Mouse (Mus musculus): Measurements from ENCODE around the gene Ssbp2. TPM values are rescaled to one million over a fixed set of nuclear protein-coding genes. Genes with fewer than 3 reads are reported as not detected.

Ssbp2 gene
- polyA plus RNA-seq, 1 experiment from 2014 or later = 249 TPM

DNA sequence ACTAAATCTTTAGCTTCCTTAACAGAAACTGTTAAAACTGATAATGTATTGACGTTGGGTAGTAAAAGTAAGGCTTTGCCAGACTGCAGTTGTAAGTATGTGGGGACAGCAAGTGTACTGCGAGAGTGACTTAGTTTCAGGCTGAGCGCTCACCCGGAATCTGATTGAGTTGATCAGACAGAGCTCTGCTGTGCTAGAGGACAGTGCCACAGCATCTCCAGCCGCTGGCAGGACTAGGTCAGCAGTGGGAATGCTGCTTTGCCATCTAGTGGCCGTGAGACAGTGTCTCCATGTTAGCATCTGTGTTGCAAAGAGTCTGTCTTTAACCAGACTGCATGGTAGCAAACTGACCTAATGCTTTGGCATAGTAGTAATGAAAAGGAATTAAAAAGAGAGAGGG, 188.2 kb downstream of the Ssbp2 start:
- peak; percentile 94 for ATAC-seq (ENCODE audit: low read depth)
- Histone ChIP-seq H3K4me2 (ENCODE audit: low read depth, low read length) (no peak overlapping the region), H3K27me3 (ENCODE audit: control insufficient read depth, insufficient read depth, low read length) (no peaks in the 10 kb centered on the region), H3K4me1 (ENCODE audit: control insufficient read depth, insufficient read depth, low read length) (no peaks in the 10 kb centered on the region), H3K4me3 (ENCODE audit: low read depth, low read length) (no peak overlapping the region), H3K9me3 (ENCODE audit: control insufficient read depth, low read length) (no peaks in the 10 kb centered on the region), H3K27ac (ENCODE audit: low read depth, low read length) (no peak overlapping the region), H3K36me3 (ENCODE audit: control insufficient read depth, insufficient read depth, low read length) (no peaks in the 10 kb centered on the region), H3K9ac (replicated peaks; ENCODE audit: low read depth, low read length) (no peak overlapping the region)
- 30% methylated on average over 6 of the region's 6 CpGs for WGBS

- no peak for ATAC-seq (ENCODE audit: low read depth)
Measured at GRCm38 (mm10) chr13:91649926-91650325, 189.8 kb downstream of the Ssbp2 start.

GRCm38 (mm10) chr13:91661068-91661795, 201.1 kb downstream of the Ssbp2 start:
- Histone ChIP-seq H3K9me3 (ENCODE audit: control insufficient read depth, low read length) (no peaks in the 10 kb centered on the region), H3K9ac (replicated peaks; ENCODE audit: low read depth, low read length) (no peak overlapping the region), H3K4me2 (ENCODE audit: low read depth, low read length) (no peak overlapping the region), H3K36me3 (ENCODE audit: control insufficient read depth, insufficient read depth, low read length) (no peaks in the 10 kb centered on the region), H3K4me1 (ENCODE audit: control insufficient read depth, insufficient read depth, low read length) (no peaks in the 10 kb centered on the region), H3K27me3 (ENCODE audit: control insufficient read depth, insufficient read depth, low read length) (no peaks in the 10 kb centered on the region), H3K27ac (ENCODE audit: low read depth, low read length) (no peak overlapping the region), H3K4me3 (ENCODE audit: low read depth, low read length) (no peak overlapping the region)
- ATAC-seq (ENCODE audit: low read depth) = no peak
- 84% methylated on average over 5 of the region's 5 CpGs for WGBS

More at GRCm38 (mm10) chr13:91649926-91650325, 189.8 kb downstream of the Ssbp2 start:
- no peak overlapping the region for H3K4me3 ChIP-seq (ENCODE audit: low read depth, low read length)
- no peak overlapping the region for H3K9ac ChIP-seq (replicated peaks; ENCODE audit: low read depth, low read length)
- H3K27ac ChIP-seq (ENCODE audit: low read depth, low read length) = no peak overlapping the region
- H3K36me3 ChIP-seq (ENCODE audit: control insufficient read depth, insufficient read depth, low read length) = no peaks in the 10 kb centered on the region
- H3K9me3 ChIP-seq (ENCODE audit: control insufficient read depth, low read length) = no peaks in the 10 kb centered on the region
- 81% methylated on average over 7 of the region's 7 CpGs for WGBS
- no peaks in the 10 kb centered on the region for H3K27me3 ChIP-seq (ENCODE audit: control insufficient read depth, insufficient read depth, low read length)
- H3K4me1 ChIP-seq (ENCODE audit: control insufficient read depth, insufficient read depth, low read length) = no peaks in the 10 kb centered on the region
- H3K4me2 ChIP-seq (ENCODE audit: low read depth, low read length) = no peak overlapping the region

GRCm38 (mm10) chr13:91662751-91663150, 202.7 kb downstream of the Ssbp2 start:
- no peak overlapping the region for H3K4me2 ChIP-seq (ENCODE audit: low read depth, low read length)
- no peaks in the 10 kb centered on the region for H3K36me3 ChIP-seq (ENCODE audit: control insufficient read depth, insufficient read depth, low read length)
- H3K4me3 ChIP-seq (ENCODE audit: low read depth, low read length) = no peak overlapping the region
- no peaks in the 10 kb centered on the region for H3K4me1 ChIP-seq (ENCODE audit: control insufficient read depth, insufficient read depth, low read length)
- H3K27ac ChIP-seq (ENCODE audit: low read depth, low read length) = no peak overlapping the region
- WGBS = 71% methylated on average over 2 of the region's 2 CpGs
- no peak overlapping the region for H3K9ac ChIP-seq (replicated peaks; ENCODE audit: low read depth, low read length)
- H3K9me3 ChIP-seq (ENCODE audit: control insufficient read depth, low read length) = no peaks in the 10 kb centered on the region
- no peaks in the 10 kb centered on the region for H3K27me3 ChIP-seq (ENCODE audit: control insufficient read depth, insufficient read depth, low read length)
- ATAC-seq (ENCODE audit: low read depth) = no peak

GRCm38 (mm10) chr13:91673241-91673640, 213.2 kb downstream of the Ssbp2 start:
- Histone ChIP-seq H3K9me3 (ENCODE audit: control insufficient read depth, low read length) (no peaks in the 10 kb centered on the region), H3K4me1 (ENCODE audit: control insufficient read depth, insufficient read depth, low read length) (no peaks in the 10 kb centered on the region), H3K27ac (ENCODE audit: low read depth, low read length) (no peak overlapping the region), H3K27me3 (ENCODE audit: control insufficient read depth, insufficient read depth, low read length) (no peaks in the 10 kb centered on the region), H3K4me2 (ENCODE audit: low read depth, low read length) (no peak overlapping the region), H3K9ac (replicated peaks; ENCODE audit: low read depth, low read length) (no peak overlapping the region), H3K4me3 (ENCODE audit: low read depth, low read length) (no peak overlapping the region), H3K36me3 (ENCODE audit: control insufficient read depth, insufficient read depth, low read length) (peaks cover 2% of the 10 kb centered on the region; the same call in 1 of the 2 replicates)
- WGBS = 84% methylated on average over 3 of the region's 3 CpGs
- ATAC-seq (ENCODE audit: low read depth) = no peak

GRCm38 (mm10) chr13:91680764-91681437, 220.8 kb downstream of the Ssbp2 start:
- no peaks in the 10 kb centered on the region for H3K27me3 ChIP-seq (ENCODE audit: control insufficient read depth, insufficient read depth, low read length)
- H3K27ac ChIP-seq (ENCODE audit: low read depth, low read length) = no peak overlapping the region
- no peak overlapping the region for H3K4me3 ChIP-seq (ENCODE audit: low read depth, low read length)
- H3K4me1 ChIP-seq (ENCODE audit: control insufficient read depth, insufficient read depth, low read length) = no peaks in the 10 kb centered on the region
- 92% methylated on average over 8 of the region's 8 CpGs for WGBS
- no peaks in the 10 kb centered on the region for H3K9me3 ChIP-seq (ENCODE audit: control insufficient read depth, low read length)
- ATAC-seq (ENCODE audit: low read depth) = no peak
- no peak overlapping the region for H3K4me2 ChIP-seq (ENCODE audit: low read depth, low read length)
- no peak overlapping the region for H3K9ac ChIP-seq (replicated peaks; ENCODE audit: low read depth, low read length)
- H3K36me3 ChIP-seq (ENCODE audit: control insufficient read depth, insufficient read depth, low read length) = no peaks in the 10 kb centered on the region

- Histone ChIP-seq H3K27ac (ENCODE audit: low read depth, low read length) (no peak overlapping the region), H3K9ac (replicated peaks; ENCODE audit: low read depth, low read length) (no peak overlapping the region), H3K4me2 (ENCODE audit: low read depth, low read length) (no peak overlapping the region), H3K27me3 (ENCODE audit: control insufficient read depth, insufficient read depth, low read length) (no peaks in the 10 kb centered on the region), H3K4me3 (ENCODE audit: low read depth, low read length) (no peak overlapping the region), H3K4me1 (ENCODE audit: control insufficient read depth, insufficient read depth, low read length) (no peaks in the 10 kb centered on the region), H3K9me3 (ENCODE audit: control insufficient read depth, low read length) (no peaks in the 10 kb centered on the region), H3K36me3 (ENCODE audit: control insufficient read depth, insufficient read depth, low read length) (0 out of 2 replicates have a peak, but pooled peaks cover 1% of the 10 kb centered on the region)
- WGBS = 95% methylated on average over 3 of the region's 3 CpGs
- no peak for ATAC-seq (ENCODE audit: low read depth)
Measured at GRCm38 (mm10) chr13:91681474-91681873, 221.4 kb downstream of the Ssbp2 start.

- H3K9me3 ChIP-seq (ENCODE audit: control insufficient read depth, low read length) = no peaks in the 10 kb centered on the region
- no peak overlapping the region for H3K27ac ChIP-seq (ENCODE audit: low read depth, low read length)
- no peak for ATAC-seq (ENCODE audit: low read depth)
- H3K4me2 ChIP-seq (ENCODE audit: low read depth, low read length) = no peak overlapping the region
- no peaks in the 10 kb centered on the region for H3K4me1 ChIP-seq (ENCODE audit: control insufficient read depth, insufficient read depth, low read length)
- 0 out of 2 replicates have a peak, but pooled peaks cover 3% of the 10 kb centered on the region for H3K36me3 ChIP-seq (ENCODE audit: control insufficient read depth, insufficient read depth, low read length)
- H3K4me3 ChIP-seq (ENCODE audit: low read depth, low read length) = no peak overlapping the region
- WGBS = 89% methylated on average over 5 of the region's 5 CpGs
- no peak overlapping the region for H3K9ac ChIP-seq (replicated peaks; ENCODE audit: low read depth, low read length)
- no peaks in the 10 kb centered on the region for H3K27me3 ChIP-seq (ENCODE audit: control insufficient read depth, insufficient read depth, low read length)
Measured at GRCm38 (mm10) chr13:91690118-91690517, 230.0 kb downstream of the Ssbp2 start.

- H3K4me2 ChIP-seq (ENCODE audit: low read depth, low read length) = no peak overlapping the region
- H3K36me3 ChIP-seq (ENCODE audit: control insufficient read depth, insufficient read depth, low read length) = no peaks in the 10 kb centered on the region
- no peaks in the 10 kb centered on the region for H3K27me3 ChIP-seq (ENCODE audit: control insufficient read depth, insufficient read depth, low read length)
- no peak overlapping the region for H3K4me3 ChIP-seq (ENCODE audit: low read depth, low read length)
- no peak overlapping the region for H3K9ac ChIP-seq (replicated peaks; ENCODE audit: low read depth, low read length)
- ATAC-seq (ENCODE audit: low read depth) = no peak
- no peak overlapping the region for H3K27ac ChIP-seq (ENCODE audit: low read depth, low read length)
- 68% methylated on average over 7 of the region's 7 CpGs for WGBS
- H3K9me3 ChIP-seq (ENCODE audit: control insufficient read depth, low read length) = no peaks in the 10 kb centered on the region
- no peaks in the 10 kb centered on the region for H3K4me1 ChIP-seq (ENCODE audit: control insufficient read depth, insufficient read depth, low read length)
Measured at GRCm38 (mm10) chr13:91693615-91694014, 233.5 kb downstream of the Ssbp2 start.

Measured in neural tube, embryonic 14.5 days (tissue).